ENCODE assay signal across 8 mouse cellular contexts in genomic region chr9:123851713-123852448, GRCm38 (mm10). TPM values are rescaled to one million over a fixed set of nuclear protein-coding genes. Genes with fewer than 3 reads are reported as not detected.
DNase-seq lines count a peak whose midpoint lies in the region; ATAC-seq and TF ChIP-seq lines count a peak whose summit lies in the region.

Fyco1 (minus strand) TSS chr9:123851899.

- TF ChIP-seq POLR2A in cortical plate, adult 2 months (IDR thresholded peaks at IDR 0.05; ENCODE audit: extremely low read depth, insufficient read depth, low read length), result peak; percentile 69; the same call in 1 of the 2 replicates

- H3K4me1 ChIP-seq in cortical plate, adult 2 months (ENCODE audit: control insufficient read depth, insufficient read depth, low read length), result peaks cover 2% of the 10 kb centered on the region; the same call in 1 of the 2 replicates
- H3K4me1 ChIP-seq in megakaryocyte, embryonic 14.5 days, result peaks cover 70% of the 10 kb centered on the region

- DNase-seq in gastrocnemius, adult 8-10 months (ENCODE audit: low spot score in 2 of 2), result peak; percentile 91 to 94
- peak; percentile 90 for DNase-seq in hindlimb bud, embryonic 11.5 days (ENCODE audit: extremely low spot score, low read depth, low spot score)
- DNase-seq in left cerebral cortex, adult 8-10 months (ENCODE audit: low spot score in 2 of 2), result peak; percentile 90 to 99
- DNase-seq in right cerebral cortex, postnatal 10 days (ENCODE audit: low spot score in 2 of 2), result peak; percentile 98 to 99
- DNase-seq in urinary bladder, postnatal 25 days (ENCODE audit: low spot score), result peak; percentile 81

- peak; percentile 94 for ATAC-seq in activated CD4-positive, CD25-positive, alpha-beta regulatory T cell, adult 4 months

- H3K4me3 ChIP-seq in cortical plate, adult 2 months (ENCODE audit: insufficient read depth, low read length), result peak within 1 kb of the TSS; percentile 70
- peak within 1 kb of the TSS; percentile 96 for H3K4me3 ChIP-seq in megakaryocyte, embryonic 14.5 days (replicated peaks)

- no peak for TF ChIP-seq CTCF in cortical plate, adult 2 months (IDR thresholded peaks at IDR 0.05; ENCODE audit: extremely low read depth, insufficient read depth, low read length)

- no peaks in the 10 kb centered on the region for H3K9me3 ChIP-seq in megakaryocyte, embryonic 14.5 days

- no peaks in the 10 kb centered on the region for H3K27me3 ChIP-seq in megakaryocyte, embryonic 14.5 days (replicated peaks)

- peak within 1 kb of the TSS; percentile 58 for H3K27ac ChIP-seq in cortical plate, adult 2 months (ENCODE audit: insufficient read depth, low read length)

- H3K36me3 ChIP-seq in megakaryocyte, embryonic 14.5 days (replicated peaks; ENCODE audit: low read length), result peaks cover 23% of the 10 kb centered on the region

RNA-seq across cellular contexts. Expression of gene Fyco1, which starts in this region (rescaled TPM):
- 10 to 100 TPM; 27.8 to 29.5 TPM for polyA plus RNA-seq in activated CD4-positive, CD25-positive, alpha-beta regulatory T cell, adult 4 months (2017; shearing (Covaris generic))
- polyA plus RNA-seq in cortical plate, adult 2 months (2012; rRNA removed), result 17.7 and 17.8 TPM in 2 replicates
- 100 to 1,000 TPM; 151 to 190 (median 177) TPM for total RNA-seq in gastrocnemius, adult 8-10 months (2022)
- total RNA-seq in left cerebral cortex, adult 8-10 months (2022), result 10 to 100 TPM; 29.5 to 36.6 (median 29.8) TPM
- polyA plus RNA-seq in megakaryocyte, embryonic 14.5 days (2012; ENCODE audit: insufficient read depth, low replicate concordance), result 1.9 and 5.3 TPM in 2 replicates

Comparison
In these comparisons a context has a peak if more than half of its experiments do, and no peak if none do; other contexts are left out.
1. Peak in every context shown above with its lines: DNase-seq, ATAC-seq, H3K4me3 ChIP-seq and H3K27ac ChIP-seq.
2. RNA of gene Fyco1 (total RNA-seq): 151 to 190 TPM in gastrocnemius, adult 8-10 months; 29.5 to 36.6 TPM in left cerebral cortex, adult 8-10 months; every median in the first group is over 4 times any median in the second.